Mouse (Mus musculus) liver, adult (tissue): ENCODE results near the gene Cdk17.

Source experiments
- GATA4 ChIP-seq: IDR thresholded peaks from 2 replicates; pipeline ENCODE4 v1.6.1; 2014; ENCODE audit warnings: mild to moderate bottlenecking, low read length; ENCODE audit not compliant: insufficient replicate concordance

Gene Cdk17

DNA sequence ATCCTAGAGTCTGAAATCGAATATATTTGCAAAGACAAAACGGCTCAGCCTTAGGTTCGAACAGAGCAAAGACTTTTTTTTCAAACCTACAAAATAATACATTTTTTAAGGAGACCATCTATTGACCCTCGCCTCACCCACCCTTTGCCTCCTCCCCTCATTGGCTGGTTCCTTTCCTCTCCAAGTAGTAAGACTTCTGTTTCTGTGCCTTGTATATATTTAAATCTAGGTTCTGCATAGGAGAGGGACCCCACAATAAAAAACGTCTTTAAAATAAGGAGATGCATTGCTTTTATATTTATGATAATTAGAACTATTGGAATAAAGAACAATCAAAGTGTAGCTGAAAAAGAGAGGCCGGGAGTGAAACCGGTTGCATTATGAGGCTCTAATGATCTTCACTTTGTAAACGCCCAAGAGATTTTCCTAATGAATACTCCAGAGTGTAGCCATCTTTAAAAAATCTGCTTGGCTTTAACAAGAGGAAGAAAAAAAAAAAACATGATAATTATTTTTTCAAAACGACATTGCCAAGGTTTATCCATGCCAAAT, 30.7 kb upstream of the Cdk17 start:
- no peak for TF ChIP-seq GATA4

DNA sequence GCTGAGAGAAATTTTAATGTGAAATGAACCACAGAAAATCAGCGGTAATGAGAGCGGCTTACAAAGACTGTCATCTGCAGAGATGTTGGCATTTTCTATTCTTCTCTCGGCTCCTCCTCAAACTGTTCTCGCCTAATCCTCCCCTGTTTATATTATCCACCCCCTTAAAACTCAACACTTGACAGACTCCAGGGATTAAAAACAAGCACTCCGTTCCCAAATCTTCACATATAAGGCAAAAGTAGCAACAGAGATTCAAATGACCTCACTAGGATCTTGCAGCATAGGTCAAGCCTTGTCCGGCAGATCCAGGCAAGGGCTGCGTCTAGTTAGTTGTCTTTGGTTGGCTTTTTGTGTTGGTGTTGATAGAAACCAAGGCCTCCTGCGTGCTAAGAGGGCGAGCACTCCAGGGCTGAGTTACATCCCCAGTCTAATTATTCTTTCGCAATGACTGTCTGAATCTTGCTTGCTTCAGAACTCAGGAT, 30.2 kb upstream of the Cdk17 start:
- TF ChIP-seq GATA4: no peak

GRCm38 (mm10) chr10:93131865-93132566, 28.7 kb upstream of the Cdk17 start:
- no peak for TF ChIP-seq GATA4

GRCm38 (mm10) chr10:93138730-93139129, 21.9 kb upstream of the Cdk17 start:
- TF ChIP-seq GATA4: no peak

DNA sequence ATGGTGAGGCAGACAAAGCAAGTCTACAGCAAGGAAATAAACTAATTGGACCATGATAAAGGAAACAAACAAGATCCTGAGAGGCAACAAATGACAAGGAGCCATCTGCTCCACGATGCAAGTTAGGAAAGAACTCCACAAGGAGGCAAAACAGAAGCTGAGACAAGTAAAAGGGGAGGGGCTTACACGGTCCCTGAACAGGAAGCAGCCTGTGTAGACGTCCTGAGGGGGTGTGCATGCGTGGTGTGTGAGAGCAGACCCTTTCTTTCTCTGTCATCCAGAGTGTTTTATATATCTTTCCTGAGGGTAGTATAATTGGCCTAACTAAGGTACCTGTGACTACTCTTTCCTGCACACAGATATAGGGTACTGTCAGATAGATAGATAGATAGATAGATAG, 19.9 kb upstream of the Cdk17 start:
- no peak for TF ChIP-seq GATA4

GRCm38 (mm10) chr10:93142600-93143284, 17.9 kb upstream of the Cdk17 start:
- TF ChIP-seq GATA4: no peak

GRCm38 (mm10) chr10:93143285-93143985, 17.2 kb upstream of the Cdk17 start:
- TF ChIP-seq GATA4: no peak

DNA sequence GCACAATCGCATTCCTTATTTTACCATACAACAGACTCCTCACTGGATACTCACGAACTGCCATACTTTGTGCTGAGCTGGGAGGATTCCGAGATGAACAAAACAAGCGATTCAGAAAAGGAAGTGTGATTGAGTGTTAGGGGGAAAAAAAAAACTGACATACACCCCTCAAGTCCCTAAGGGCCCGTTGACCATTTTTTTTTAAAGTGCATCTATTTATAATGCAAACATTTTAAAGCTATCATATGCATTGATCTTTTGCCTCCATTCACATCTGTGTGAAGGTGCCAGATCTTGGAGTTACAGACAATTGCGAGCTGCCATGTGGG, 16.7 kb upstream of the Cdk17 start:
- no peak for TF ChIP-seq GATA4

DNA sequence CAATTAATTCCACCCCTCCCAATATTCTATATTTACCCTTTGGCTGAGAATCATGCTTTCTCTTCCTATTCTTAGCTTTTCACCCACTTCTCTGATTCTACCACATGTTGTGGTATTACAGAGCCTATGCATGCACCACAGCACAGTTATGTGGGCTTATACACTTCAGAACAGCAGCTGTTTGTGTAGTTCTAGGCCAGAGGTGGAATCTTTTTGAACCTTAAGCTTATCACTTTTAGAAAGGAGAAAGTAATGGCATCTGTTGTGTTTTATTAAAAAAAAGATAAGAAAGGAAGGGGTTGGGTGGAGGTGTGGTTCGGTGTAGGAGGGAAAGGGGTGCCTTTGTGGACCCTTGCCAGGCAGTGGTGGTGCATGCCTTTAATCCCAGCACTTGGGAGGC, 16.1 kb upstream of the Cdk17 start:
- no peak for TF ChIP-seq GATA4

DNA sequence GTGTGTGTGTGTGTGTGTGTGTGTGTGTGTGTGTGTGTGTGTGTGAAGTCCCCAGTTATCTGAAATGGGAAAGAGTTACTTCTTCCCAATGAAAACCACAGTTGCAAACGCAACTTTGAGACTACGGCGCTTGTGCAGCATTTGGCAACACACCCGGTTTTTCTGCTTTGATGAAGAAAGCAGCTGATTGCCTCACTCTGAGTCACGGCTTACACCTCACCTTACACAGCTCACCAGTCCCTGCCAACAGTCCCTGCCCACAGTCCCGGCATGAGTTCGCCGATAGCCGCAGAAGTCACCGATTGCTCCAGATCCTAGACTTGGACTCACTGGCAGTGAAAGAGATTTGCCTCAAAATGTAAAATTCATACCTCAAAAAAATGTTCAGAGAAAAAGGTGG, 15.6 kb upstream of the Cdk17 start:
- no peak for TF ChIP-seq GATA4

DNA sequence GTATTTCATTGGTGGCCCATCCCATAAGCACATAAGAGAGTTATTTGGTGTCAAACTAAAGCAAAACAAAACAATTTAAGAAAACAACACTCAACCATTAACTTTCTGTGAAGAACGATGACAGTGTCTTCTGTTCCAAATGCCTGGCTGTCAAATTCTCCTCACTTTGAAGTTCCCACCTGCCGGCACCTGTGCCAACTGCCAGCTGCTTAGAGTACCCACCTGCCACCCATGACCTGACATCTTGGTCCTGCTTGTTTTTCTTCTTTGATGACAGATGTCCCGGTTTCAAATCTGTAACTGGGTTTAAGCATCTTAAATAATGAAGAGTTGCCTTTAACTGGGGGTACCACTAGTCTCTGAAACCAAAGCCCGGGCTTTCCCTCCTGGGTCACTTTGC, 14.1 kb upstream of the Cdk17 start:
- no peak for TF ChIP-seq GATA4

- no peak for TF ChIP-seq GATA4
These were observed 13.0 kb upstream of the Cdk17 start for GRCm38 (mm10) chr10:93147691-93148090.

- no peak for TF ChIP-seq GATA4
These were observed 11.1 kb upstream of the Cdk17 start for GRCm38 (mm10) chr10:93149597-93149996.

- no peak for TF ChIP-seq GATA4
These were observed 8.9 kb upstream of the Cdk17 start for GRCm38 (mm10) chr10:93151775-93152174.

DNA sequence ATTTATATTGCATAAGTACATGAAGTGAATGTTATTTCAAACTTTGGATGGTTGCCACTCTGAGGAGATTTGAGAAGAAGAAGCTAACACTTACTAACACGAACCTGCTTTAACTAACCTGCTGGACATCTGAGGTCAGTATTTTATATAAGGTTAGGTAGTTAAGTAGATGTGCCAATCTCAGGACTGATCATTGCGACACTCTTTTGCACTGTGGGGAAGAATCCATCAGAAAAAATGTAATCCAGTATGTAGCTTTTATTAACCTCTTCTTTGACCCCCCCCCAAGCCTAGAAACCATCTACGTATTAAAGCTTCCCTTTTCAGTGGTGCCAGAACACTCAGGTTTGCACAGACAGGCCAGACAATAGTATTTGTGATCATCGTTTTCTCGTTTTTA, 8.0 kb upstream of the Cdk17 start:
- no peak for TF ChIP-seq GATA4

DNA sequence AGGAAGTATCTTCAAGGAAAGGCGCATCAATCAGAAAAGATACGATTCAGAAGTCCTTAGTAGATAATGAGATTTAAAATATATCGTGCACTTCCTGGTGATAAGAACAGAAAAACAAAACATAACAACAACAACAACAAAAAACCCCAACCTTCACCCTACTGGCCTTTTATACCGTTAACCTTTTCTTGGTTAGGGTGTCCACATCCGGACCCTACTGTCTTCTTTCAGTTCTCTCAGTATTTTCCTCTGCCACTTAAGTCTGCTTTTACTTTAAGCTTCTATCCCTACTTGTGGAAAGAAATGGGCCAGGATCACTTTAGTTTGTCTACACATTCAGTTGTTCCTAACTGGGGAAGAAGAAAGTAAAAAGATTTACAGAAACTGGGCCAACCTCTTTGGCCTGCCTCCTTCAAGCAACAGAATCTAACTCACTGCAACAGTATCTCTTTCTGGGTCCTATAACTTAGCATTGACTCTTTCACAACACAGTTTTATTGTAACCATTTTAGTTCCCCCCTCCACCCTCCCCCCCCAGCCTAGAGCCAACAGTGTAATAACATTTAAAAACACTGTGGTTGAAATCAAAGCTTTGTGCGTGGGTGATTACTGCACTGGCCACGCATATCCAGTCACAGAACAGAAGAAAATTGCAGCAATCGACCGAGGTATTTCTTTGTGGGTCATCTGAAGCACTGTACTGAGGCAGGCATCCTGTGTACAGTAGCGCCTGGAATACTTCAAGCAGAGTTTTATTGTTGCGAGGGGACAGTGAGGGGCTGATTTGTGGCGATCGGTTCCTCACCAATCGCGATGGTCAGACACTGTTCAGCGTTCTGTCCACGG, 801 bp upstream of the Cdk17 start:
- TF ChIP-seq GATA4: 0 out of 2 replicates have a peak, but pooled peaks have one; percentile 25

GRCm38 (mm10) chr10:93160497-93160806, 223 bp upstream of the Cdk17 start:
- TF ChIP-seq GATA4: no peak
